Mouse (Mus musculus): Measurements from ENCODE around the gene Msi2.

Gene Msi2

DNA sequence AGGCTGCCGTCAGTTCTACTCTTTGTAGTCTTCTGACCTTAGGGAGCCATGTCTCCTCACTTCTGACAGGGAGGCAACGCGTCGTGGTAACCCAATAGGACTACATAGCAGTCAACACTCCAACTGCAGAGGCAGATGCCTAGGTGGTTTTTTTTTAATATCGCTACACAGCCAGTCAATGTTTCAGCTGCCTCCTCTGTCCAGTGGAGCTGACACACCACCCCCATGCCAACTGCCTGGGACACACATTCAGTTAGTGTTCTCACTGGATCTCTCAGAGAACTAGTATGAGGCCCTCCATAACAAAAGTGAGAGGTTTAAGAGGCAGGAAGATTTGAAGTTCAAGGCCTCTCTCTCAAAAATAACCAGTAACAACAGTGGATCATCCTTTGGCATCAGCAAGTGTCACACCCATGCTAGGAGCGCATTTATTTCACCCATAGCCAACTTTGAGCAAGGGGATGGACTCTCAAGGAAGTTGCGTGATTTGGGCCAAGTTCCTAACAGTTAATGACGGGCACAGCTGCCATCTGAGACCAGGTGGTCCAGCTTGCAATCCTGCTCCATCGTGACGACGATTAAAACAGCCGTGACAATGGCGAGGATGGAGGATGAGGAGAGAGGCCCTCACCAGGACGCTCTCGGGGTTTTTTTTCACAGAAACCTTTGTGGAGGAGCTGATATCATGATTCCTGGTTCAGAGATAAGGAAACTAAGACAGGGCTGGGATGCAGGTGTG, 8.3 kb downstream of the Msi2 start:
- DNase-seq = no peak

DNA sequence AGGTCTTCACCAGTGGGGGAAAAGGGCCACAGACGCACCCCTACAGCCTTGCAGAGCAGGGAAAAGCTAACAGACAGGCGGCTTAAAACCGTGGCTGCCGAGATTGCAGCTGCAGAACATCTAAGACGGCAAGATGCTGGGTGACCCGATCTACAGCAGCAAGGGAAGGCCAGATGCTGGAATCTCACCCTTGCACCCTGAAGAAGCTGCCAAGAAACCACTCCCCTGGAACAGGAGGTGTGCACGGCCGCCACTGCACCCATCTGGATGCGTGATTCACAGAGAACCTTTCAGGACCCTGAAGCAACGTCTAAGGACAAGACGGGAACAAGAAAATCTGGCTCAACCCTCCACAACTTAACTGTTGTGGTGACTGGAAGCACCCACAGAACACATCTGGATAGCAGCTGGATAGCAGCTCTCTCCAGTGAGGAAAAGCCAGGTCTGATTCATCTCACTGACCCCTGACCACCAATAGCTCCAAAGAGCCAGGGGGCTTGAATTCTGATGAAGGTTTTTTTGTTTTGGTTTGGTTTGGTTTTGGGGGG, 11.0 kb downstream of the Msi2 start:
- DNase-seq = peak; percentile 67 to 70

DNA sequence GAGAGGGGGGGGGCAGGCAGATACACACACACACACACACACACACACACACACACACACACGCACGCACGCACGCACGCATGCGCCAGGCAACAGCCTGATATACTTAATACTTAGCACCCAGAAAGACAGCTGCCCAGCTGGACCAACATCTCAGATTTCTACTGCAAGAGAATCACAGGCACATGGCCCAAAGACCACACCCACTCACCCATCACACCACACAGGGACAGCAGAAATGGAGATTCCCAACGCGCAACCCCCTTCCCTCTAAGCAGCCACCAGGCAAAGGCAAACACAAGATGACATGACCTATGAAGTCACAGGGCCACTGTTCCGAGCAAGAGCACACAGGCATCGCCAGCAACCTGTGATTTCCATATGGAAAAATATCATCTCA, 13.6 kb downstream of the Msi2 start:
- DNase-seq = no peak

DNA sequence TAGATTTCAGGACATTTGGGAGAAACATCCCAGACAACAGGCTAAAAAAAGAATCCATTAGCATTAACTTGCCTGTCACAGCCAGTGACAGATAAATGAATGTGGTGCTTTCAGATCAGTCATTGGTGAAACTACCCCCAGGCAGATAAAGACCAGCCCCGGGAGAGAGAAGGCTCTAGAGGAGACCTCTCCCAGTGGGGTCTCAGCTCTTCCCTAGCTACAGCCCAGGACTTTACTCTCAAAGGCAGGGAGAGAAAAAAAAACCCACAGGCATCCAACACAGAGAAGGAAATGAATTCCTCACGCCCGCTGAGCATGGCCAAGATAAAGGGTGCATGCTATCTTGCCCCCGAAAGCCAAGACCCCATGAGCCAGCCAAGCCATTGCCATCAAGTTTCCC, 15.1 kb downstream of the Msi2 start:
- DNase-seq = no peak

DNA sequence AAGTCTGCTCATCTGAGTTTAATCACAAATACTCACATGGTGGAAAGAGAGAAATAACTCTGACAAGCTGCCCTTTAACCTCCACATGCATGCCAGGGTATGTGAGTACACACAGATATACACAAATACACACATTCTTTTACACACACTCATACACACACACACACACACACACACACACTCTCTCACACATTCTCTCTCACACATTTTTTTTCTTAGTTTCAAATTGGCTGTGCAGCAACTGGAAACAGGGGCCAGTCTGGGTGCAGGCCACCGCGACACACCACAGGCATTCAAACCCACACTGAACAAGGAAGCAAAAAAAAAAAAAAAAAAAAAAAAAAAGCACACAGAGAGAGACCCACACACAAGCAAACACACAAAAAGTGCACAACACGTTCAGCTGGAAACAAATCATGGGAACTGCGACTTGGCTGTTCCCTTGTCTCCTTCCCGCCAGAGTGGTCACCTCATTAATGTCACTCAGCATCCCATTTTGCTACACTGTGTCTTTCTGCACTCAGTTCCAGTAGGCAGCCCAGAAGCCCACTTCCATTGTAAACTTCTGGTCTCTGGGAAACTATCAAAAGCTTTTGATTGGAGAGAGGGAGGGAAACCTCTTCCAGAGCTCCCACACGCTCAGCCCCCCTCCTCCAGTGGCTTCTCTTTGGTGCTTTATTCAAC, 16.2 kb downstream of the Msi2 start:
- no peak for DNase-seq

DNA sequence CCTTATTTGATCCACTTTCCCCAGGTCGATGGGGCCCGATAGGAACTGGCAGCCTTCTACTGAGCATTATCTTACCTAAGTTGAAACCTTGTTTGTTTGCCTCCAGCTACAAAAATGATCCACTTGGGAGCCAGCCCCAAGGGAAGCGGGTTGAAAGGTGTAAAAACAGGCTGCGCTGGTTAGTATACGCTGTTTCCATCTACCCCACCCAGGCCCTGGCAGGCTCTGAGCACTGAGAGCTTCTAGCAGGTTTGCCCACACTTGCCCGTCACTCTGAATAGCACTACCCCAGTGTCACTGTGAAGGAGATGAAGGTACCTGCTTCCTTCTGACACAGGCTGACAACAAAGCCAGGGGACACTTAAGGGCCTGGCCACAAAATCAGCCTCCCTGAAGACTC, 17.3 kb downstream of the Msi2 start:
- no peak for DNase-seq

DNA sequence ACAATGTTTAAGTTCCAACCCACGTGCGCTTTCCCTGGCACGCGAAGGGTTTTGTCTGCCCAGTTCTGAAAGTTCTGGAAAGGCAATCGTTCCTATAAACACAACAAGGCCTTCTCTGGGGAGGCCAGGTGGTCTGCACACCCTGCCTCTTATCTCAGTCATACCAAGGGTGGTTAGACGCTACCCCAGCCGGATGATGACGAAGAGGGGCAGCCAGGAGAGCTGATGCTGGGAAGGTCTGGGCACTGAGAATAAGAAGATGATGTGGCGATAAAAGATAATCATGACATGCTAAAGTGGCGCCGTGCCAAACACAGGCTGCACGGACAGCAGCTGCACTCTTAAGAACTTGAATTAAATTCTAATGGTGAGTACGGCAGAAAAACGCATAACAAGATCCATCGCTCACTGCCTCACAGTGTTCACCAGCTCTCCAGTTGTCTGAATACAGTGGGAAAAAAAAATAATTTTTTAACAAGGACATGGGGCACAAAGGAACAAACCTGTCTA, 18.1 kb downstream of the Msi2 start:
- DNase-seq = no peak

DNA sequence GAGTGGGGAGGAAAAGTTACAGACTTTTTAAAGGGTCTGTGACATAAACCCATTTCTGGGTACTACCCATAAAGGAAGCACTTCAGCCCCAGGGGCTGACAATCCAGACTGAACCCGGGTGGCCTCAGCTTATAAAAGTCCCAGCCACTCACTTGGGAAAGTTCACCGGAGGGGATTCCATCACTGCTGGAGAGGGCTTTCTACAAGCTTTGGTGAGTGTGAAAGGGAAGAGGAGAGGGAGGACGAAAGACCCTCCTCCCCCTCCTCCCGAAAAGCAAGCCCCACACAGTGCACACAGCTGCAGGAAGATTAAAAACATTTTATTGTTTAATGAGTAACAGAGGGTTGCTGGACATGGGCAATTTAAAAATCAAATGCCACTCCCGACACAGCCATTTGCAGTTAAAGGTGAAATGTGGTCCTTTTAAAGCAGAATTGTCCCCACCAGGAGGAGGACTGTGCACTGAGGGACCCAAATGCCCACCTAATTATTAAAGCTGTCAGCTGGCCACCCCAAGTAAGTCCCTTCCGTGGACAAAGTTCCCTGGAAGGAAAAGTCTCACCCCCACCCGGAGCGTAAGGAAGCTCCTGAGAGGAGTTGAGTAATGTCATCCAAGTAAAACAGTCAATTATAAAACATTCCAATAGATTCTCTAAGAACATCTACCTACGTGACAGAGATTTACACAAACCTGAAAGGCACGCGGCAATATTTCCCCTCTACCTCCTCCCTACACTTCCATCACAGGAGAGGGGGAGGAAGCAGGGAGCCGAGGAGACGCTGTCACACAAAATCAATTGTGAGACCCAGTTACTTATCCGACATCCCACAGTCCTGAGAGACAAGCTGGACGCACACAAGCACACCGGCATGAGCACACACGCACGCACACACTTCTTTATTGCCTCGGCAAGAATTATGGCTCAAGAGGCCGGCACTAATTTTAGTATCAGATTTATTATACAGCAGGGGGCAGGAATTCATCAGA, 24.1 kb downstream of the Msi2 start:
- DNase-seq = no peak

DNA sequence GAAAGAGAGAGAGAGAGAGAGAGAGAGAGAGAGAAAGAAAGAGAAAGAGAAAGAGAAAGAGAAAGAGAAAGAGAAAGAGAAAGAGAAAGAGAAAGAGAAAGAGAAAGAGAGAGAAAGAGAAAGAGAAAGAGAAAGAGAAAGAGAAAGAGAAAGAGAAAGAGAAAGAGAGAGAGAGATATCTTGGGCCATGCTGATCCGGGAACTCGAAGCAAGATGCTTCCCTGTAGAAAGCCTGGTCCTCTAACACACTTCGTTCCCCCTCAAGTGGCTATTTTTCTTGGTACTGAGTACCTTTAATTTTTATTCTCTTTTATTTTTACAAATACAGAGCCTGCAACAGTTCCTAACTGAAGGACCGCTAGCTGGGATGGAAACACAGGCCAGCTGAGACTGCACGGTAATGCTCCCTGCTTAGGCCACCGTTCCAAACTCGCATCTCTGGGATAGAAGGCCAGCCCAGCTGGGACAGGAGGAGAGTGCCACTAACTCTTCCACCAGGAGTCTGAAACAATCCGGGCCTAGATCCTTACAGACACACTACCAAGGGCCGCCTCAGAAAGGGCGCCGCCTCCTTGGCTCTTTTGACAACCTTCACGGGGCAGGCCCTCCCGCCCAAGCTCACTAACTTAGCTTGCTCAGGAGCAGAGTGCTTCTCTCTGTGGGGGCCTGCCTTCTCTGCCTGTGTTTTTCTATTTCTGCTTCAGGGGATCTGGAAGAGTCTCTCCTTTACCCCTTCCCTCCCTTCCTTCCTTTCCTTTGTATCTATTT, 25.1 kb downstream of the Msi2 start:
- DNase-seq = peak in 1 of 2 experiments; percentile 47

DNA sequence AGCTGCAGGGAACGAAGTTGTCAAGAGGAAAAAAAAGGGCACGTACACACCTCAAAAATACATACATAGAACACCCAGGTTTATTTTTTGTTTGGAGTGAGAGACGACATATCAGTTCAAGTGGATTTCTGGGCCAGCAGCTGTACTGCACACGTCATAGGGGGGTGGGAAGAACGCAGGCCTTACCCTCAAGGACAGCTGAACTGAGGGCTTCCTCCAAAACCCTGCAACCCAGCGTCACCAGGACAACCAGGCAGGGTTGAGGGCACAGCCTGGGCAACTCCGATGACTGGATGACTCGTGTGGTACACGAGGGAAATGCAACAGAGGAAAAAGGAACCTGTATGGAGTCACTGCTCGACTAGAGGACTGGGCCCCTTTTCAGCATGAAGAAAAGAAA, 25.9 kb downstream of the Msi2 start:
- no peak for DNase-seq

DNA sequence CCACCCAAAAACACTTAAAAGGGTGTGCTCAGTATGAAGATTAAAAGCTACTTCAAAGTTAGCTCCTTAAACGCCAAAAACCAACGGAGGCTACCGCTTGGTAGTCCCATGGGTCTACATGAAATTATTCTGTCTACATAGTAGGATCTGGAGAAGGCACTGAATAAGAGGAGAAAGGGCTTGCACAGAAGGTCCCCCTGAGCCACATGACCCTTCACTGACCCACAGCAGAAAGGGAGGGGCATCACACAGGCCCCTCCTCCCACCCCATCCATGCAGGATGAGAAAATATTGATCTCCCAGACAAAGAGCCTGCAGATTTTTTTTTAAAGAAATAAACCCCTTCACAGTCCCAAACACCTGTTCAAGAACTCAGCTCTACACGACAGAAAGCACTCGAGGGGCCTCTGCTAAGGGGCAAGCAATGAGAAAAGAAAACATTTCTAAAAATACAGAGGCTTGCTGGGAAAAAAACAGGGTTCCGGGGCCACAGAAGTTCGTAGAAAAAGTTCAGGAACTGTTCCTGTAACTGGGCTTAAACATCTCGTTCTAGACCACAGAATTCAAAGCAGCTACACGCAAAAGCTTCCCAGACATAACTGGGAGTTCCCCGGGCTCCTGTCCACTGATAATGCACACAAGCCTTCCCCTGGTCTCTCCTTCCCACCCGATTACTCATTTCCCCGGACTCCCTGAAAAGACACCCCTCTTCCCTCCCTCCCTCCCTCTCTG, 27.6 kb downstream of the Msi2 start:
- DNase-seq = no peak

DNA sequence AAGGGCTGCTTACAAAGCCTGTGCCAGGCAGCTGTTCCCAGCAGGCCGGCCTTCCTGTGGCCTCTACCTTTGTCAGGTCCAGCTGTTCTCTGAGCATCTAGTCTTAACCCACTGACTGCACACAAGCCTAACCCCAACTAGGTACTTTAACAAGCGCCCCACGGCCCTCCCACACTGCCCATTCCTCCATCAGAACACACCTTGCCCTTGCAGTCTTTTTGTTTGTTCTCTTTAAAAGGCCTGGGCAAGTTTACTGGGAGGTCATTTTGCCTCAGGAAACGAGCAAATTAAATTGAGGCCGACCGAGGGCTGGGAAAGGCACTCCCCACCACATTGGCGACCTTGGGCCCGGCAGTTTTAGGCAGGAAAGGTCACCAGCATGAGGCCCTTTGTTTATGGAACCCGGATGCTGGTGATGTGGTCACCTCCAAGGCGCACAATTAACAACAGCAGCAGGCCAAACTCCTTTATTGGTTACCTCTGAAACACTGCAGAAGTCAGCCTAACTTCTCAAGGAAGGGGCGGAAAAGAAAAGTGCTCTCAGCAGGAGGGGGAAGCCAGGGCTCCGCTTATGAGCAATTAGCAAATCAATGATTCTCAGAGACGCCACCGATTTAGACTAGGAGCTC, 28.4 kb downstream of the Msi2 start:
- DNase-seq = peak; percentile 53 to 75

DNA sequence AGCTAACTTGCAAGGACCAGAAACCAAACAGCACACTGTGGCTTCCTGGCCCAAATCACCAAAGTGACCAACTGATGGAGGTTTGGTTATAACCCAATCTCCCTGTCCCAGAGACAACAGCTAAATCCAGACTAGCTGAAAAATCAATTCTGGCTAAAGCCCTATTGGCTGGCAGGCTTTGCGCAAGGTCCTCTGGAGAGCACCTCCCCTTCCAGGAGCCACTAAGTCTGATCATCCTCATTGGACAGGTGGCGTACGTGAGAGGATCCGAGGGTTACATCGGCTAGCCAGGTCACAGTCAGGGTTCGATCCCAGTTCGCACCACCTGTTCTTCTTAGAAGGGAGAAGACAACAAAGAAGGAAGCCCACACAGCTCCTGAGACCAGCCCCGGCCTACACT, 29.7 kb downstream of the Msi2 start:
- no peak for DNase-seq

DNA sequence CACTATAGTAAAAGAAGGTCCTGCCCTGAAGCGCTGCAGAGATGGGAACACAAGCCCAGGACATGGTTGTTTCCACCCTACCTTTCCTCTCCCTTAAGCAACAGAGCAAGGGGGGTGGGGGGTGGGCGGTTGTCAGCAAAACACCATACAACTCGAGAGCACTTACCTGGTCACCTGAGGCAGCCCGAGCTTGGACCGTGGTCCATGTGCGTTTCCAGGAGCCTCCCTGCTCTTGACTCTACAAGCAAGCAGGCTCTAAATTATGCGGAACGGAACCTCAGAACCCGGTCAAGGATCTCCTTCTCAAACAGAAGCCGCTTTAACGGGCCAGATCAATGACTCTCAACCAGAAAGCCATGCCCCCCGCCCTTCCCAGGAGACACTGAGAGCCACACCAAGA, 30.6 kb downstream of the Msi2 start:
- DNase-seq = no peak

DNA sequence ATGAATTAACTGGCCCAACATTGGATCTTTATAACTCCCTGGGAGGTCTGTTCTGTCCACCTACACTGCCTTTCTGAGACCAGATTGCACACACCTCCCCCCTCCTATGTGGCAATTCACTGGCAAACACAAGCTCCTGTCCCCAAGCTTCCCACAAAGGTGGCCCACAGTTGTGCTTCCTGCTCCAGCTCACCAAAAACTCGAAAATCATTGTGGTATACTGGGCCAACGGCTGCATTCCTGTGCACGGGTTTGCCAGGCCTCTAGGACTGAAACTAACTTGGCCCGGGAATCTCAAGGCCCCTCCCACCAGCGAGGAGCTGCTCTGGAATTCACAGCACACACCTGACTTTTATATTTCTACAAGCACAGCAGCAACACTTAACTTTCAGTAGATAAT, 31.3 kb downstream of the Msi2 start:
- peak; percentile 70 to 72 for DNase-seq

DNA sequence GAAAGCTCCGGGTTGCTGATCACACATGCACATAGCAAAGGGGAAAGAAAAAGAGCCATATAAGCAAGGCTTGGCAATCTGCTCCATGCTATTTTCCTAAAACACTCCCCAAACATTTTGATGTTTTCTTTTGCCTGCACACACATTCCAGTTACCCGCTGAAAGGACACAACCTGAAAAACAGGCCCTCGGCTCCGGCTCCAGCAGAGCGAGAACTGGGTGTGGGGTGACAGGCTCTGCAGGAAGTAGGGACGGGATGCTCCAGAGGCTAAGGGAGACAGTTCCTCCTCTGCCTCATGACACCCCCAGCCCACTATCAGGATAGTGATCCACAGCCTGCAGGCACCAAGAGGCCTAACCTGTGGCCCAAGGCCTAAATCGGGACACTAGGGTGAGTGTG, 32.3 kb downstream of the Msi2 start:
- DNase-seq = peak; percentile 51 to 54

DNA sequence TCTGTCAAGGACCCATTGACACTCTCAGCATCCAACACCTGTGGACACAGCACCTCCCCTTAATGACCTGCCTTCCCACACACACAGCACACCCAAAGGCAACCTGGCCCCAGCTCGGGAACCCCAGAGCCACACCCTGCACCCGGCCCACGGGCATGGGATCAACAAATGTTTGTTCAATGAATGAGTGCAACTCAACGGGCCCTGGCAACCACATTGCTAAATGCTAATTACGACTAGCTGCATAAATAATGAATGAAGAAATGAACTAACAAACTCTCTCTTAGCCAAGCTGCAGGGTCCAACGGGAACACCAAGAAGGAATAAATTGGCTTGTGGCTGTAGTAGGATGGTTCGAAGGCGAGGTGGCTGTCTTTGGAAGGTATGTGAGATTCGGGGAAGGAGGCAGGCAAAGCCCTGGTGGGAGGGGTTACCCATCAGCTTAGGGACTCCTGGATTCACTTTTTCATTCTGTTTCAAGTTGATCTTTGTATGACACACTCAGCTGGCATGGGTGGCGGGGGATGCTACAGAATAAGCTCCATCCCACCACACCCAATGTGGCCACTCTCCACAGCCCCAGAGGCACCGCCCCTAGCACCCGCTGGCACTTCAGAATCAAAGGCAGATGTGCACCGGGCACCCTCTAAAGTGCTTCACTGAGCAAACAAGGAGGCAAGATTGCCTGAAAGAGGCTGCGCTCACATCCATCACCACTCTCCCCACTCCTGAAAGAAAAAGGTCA, 35.1 kb downstream of the Msi2 start:
- no peak for DNase-seq

DNA sequence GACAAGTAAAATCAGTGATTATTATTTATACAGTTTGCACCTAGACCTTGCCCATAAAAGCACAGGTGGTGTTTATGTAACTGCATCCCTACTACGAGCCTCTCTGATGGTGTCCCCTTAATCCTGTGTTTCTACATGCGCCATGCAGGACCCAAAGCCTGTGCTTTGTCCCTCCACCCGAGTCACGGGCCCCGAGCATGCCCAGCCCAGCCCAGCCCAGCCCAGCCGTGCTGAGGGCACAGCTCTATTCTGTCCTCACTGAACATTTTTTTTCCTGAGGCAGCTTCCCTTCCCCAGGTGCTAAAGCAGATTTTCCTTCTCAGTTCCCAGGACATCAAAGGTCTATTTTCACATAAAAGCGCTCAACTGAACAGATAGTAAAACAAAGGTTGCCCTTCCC, 41.0 kb downstream of the Msi2 start:
- no peak for DNase-seq

DNA sequence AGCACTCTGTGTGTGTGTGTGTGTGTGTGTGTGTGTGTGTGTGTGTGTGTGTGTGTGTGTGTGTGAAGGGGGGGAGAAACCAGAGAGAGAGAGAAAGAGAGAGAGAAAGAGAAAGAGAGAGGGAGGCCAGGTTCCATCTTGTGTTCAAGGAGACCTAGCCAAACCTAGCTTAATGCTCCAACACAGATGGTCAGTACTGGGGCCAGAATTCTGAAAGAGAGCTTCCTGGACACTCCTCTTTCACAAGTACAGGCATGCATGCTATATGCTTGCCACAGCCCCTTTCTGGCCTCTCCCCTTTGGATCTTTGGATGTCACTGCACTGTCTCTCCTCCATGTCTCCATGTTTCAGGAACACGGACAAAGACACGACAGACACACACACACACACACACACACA, 41.7 kb downstream of the Msi2 start:
- DNase-seq = no peak

Measured in kidney, postnatal 36 days (tissue).